Mouse (Mus musculus): ENCODE measurements around the gene Eif5a.
A peak's percentile ranks its signal among the peaks of the same experiment; 100 is the strongest.
"Not testable (repeated sequence)": the region's sequence is repeated elsewhere in the genome, so short reads cannot be mapped to it uniquely, and the experiment has no call there.

Gene Eif5a

DNA sequence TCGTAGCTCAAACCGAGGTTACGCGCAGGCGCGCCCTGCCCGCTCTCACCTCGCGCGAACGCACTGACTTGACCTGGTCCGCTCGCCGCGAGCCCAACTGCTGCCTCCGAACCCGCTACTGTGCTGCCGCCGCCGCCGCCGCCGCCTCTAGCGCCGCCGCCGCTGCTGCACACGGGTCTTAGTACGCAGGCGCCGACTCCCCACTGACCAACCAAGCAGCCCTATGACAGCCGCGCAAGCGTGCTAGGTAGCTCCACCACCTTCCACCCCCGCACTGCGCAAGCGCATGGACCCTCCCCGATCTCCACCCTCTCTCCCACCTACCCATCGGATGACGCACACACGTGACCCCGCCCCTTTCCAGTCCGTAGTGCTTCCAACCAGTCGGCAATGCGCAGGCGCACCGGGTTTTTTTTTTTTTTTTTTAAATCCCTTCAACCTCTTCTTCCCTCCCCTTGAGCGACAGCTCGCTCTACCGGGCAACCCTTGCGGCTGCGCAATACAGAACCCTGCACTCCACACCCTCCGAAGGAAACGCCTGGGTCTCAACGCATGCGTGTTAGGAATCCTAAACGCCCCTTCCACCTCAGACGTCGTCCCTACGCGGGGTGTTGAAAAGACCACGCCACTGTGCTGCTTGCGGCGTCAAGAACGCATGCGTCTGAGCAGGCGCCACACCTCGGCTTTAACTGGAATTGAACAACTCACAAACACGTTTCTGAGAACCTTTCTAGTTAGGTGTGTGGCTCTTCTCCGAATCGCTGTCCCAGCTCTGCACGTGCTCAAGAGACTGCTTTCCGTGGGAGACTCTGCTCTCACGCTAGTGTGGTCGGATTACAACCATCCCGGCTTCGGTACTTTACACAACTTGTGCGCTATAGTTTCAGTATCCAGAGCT, at the start of gene Eif5a:
Gene Eif5a, minus strand, starts transcription at position 845 of the 898 bp plus-strand sequence.
- DNase-seq, result peak; percentile 100

DNA sequence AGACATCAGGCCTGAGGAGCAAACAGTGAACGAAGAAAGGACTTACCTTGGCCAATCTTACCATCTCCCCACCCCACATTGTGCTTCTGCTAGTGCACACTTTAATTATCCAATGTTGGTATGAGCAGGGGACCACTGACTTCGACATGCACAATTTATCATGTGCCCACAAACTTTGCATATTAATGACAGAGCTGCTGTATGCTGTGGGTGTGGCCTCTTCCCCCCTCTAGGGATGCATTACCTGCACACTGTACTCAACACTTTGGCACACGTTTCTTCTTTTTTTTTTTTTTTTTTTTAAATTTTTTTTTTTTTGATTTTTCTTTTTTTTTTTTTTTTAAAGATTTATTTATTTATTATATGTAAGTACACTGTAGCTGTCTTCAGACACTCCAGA, 49.0 kb upstream of the Eif5a start:
- DNase-seq, result peak; percentile 23 to 37

DNA sequence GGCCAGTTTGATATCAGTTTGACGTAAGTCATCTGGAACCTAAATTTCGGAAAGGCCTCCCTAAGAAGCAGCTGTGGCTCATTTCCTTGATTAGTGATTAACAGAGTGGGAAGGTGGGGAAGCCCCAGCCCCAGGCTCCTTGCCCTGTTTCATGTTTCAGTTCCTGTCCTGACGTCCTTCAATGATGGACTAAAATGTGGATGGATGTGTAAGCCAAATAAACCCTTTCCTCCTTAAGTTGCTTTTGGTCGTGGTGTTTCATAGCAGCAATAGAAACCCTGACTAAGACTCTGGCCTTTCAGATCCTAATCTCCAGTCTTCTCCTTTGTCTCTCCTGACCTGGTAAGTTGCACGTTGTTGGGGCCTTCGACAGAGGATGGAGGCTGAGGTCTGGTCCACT, 48.5 kb upstream of the Eif5a start:
- DNase-seq, result no peak

DNA sequence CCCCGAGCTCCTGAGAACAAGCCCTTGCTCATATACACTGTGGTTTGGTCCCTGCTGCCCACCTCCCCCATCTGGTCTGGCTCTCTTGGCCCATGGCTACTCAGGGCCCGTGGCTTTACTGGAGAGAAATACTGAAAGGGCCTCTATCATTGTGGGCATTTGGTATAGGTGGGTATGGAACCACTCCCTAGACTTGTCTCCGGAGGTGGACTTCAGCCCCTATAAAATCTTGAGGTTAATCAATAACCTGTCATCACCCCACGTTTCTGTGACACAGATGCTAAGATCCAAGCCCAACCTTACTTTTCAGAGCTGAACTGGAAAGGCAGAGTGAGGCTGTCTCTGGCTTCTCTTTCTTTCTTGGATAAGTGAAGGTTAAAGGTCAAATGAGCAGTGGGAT, 47.0 kb upstream of the Eif5a start:
- DNase-seq, result no peak

DNA sequence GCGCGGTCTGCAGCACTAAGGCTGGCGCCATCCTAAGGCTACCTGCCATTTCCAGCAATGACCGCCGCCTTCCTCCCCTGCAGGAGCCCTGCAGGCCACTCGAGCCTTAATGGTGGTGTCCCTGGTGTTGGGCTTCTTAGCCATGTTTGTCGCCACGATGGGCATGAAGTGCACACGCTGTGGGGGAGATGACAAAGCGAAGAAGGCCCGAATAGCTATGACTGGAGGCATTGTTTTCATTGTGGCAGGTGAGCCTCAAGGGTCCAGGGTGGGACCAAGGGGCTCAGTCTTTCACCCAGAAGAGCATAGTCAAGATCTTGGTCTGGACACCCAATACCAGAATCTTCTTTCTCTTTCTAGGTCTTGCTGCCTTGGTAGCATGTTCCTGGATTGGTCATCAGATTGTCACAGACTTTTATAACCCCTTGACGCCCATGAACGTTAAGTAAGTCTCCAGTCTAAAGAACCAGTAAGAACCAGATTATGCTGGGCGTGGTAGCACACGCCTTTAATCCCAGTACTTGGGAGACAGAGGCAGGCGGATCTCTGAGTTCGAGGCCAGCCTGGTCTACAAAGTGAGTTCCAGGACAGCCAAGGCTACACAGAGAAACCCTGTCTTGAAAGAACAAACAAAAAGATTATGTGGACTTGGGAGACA, 45.2 kb upstream of the Eif5a start:
- DNase-seq, result no peak

DNA sequence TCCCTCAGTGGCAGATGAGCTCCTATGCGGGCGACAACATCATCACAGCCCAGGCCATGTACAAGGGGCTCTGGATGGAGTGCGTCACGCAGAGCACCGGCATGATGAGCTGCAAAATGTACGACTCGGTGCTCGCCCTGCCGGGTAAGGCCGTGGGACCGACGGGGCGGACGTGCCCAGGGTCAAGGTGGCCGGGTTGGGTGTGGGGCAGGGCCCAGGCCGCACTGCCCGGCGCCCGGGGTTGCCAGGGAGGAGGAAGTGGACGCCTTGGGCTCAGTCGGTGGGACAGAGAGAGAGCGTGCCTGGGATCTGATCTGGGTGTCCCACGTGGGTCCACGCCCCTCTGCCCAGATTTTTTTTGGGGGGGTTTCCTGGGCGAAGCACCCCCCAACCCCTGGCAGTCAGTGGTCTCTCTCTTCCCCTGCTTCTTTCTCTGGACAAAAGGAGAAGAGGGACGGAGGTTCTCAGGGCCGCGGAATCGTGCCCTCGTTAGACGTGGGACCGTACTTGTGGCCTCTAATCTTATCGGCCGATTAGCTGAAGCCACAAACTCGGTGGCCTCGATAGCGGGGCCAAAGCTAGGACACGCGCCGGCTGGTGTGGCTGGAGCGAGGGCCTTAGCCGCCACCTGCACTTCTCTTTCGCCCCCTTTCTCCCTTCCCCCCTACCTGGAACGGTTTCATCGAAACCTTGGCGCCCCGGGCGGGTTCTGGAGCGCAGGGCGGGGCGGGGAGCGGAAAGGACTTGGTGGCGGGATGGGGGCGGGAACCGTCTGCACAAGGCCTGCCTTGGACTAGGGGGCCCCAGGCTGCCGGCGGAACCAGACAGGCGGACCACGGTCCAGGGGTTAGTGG, 44.5 kb upstream of the Eif5a start:
- DNase-seq, result peak; percentile 25 to 27

DNA sequence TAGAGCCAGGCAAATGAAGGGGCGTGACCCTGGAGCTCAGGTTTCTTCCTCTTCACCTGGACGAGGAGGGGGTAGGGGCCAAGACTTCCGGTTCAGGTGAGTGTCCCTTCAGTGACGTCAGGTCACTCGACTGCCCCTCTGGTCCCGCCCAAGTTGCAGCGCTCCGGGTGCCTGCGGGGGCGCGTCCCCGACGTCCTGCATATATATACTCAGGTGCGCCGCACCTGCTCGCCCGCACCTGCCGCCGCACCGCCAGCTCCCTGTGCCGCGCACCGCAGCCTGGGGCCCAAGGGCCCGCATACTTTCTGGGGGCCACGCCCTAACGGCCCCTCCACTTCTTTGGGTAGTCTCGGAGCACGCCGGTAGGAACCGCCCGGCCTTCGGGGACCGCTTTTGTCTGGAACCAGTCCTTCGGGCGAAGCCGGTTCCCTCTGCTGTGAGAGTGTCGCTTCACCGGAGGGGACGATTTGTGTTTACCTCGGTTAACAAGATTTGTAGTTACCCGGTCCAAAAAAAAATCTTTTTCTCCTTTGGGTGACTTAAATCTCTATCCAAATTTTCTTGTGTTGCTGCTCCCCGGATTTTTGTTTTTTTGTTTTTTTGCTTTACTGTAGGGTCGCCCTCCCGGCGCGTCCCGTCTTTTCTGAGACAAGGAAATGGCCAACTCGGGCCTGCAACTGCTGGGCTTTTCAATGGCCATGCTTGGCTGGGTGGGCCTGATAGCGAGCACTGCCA, 43.7 kb upstream of the Eif5a start:
- DNase-seq, result peak in 1 of 2 experiments; percentile 32

DNA sequence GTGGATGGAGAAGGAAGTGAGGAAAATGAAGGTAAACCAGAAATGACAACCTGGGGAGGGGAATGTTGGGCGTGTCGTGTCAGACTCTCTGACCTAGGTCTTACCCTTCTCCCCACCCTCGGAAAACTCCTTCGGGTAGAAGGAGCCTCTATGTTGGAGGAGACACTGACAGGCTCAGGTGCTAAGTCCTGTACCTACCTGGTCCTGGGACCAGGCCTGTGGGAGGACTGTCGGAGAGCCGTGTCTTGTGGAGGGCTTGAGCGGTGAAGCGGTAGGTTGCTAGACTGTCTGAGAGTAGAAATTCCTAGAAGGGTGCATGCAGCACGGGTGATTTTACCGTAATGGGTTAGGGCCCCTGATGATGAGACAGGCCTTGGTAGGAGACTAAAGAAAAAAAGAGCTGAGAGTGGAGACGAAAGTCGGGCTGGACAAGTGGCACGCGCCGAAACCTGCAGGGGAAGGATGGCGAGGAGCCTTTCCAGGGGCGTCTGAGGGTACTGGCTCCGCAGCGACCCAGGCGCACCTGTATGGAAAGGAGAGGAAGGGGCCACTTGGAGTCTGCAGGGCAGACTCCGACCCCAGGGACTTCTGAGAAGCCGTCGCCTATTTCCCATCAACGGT, 43.0 kb upstream of the Eif5a start, which contains the start of gene Cldn7:
Gene Cldn7, plus strand, starts transcription at position 130 of the 621 bp plus-strand sequence.
- DNase-seq, result no peak

DNA sequence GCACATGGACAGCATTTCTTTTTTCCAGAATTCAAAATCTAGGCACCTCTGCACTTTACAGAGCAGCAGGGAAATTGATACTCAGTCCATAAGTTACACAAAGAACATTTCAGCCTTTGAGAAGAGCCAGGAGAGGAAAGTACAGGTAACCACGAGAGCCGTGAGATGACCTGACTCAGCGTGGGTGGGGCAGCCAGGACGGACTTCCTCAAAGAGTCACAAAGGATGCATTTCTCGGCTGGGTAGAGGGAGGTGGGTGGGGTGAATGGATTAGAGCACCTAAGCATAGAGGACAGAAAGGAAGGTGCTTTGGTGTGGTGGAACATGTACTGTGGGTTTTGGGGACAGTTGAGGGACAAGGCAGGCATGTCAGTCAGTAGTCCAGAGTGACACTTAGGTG, 40.1 kb upstream of the Eif5a start:
- DNase-seq, result peak; percentile 24 to 45

DNA sequence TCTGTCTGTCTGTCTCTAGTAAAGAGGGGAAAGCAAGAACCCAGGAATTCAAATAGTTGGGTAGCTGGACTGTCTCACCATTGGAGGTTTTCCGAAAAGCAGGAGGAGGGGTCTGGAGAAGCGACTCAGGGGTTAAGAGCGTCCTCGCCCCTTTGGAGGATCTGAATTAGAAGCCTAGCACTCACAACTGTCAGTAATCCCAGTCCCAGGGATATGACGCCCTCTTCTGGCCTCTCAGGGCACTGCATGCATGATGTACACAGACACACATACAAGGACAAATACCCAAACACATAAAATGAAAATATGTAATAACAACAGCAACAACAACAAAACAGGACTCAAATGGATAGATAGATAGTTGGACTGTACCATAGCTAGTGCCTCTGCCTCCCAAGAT, 38.9 kb upstream of the Eif5a start:
- peak; percentile 40 to 51 for DNase-seq

DNA sequence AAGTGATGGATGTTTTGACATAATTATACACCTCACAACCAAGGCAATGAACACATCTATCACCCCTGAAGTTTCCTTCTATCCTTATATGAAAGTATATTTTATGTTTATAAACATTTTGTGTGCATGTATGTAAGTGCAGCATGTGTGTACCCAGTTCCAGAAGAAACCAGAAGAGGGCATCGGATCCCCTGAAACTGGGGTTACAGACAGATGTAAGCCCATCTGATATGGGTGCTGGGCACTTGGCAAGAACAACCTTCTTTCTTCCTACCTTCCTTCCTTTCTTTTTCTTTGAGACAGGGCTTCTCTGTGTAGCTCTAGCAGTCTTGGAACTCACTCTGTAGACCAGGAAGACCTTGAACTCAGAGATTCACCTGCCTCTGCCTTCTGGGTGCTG, 34.5 kb upstream of the Eif5a start:
- peak in 1 of 2 experiments; percentile 26 for DNase-seq

DNA sequence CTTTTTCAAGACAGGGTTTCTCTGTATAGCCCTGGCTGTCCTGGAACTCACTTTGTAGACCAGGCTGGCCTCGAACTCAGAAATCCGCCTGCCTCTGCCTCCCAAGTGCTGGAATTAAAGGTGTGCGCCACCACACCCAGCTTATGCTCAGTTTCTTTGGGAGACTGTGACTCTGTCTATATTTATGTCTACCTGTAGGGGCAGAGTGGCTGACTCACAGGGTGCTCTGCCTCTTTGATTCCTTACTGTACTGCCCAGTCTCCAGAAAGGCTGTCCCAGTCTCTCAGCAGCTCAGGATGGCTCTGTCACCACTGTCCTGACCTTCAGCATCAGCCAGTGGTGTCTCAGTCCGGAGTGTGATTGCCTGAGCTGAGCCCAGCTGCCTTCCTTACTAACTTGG, 33.9 kb upstream of the Eif5a start:
- not testable (repeated sequence) for DNase-seq

DNA sequence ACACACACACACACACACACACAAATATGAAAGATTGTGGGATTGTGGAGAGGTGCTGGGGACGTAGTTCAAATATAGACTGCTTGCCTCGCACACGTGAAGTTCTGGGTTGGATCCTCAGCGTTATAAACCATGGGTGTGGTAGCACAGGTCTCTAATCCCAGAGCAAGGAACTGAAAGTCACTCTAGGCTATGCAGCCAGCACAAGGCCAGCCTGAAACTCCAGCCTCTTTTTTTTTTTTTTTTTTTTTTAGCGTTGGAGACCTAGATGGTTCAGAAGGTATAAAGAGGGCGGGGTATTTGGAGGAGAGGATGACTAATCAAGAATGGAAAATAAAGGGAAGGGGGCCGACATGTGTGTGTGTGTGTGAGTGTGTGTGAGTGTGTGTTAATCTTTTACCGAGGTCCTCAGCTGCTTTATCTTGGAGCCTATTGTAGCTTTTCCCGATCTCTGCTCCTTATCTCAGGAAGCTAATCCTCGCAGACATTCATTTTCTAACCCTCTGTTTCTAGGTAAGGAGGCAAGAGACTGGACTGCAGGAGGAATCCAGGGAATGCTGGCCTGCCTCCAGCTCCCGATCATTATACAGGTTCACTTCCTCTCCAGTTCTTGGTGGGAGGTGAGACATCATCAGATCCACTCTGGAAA, 31.6 kb upstream of the Eif5a start:
- no peak for DNase-seq

DNA sequence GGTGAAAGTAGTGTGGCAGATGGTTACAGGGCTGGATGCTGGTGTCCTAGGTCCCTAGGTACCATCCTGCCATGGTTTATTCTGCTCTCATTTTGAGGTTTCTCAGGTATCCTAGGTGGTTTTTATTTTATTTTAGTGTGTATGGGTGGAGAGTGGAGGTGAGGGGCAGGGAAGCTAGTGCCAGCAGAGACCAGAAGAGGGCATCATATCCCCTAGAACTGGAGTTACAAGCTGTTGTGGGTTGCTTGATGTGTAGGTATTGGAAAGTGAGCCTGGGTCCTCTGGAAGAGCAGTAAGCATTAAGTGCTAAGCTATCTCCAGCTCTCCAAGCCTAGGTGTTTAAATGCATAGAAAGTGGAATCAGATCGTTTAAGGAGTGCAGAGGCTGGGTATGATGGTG, 30.5 kb upstream of the Eif5a start:
- DNase-seq, result no peak

DNA sequence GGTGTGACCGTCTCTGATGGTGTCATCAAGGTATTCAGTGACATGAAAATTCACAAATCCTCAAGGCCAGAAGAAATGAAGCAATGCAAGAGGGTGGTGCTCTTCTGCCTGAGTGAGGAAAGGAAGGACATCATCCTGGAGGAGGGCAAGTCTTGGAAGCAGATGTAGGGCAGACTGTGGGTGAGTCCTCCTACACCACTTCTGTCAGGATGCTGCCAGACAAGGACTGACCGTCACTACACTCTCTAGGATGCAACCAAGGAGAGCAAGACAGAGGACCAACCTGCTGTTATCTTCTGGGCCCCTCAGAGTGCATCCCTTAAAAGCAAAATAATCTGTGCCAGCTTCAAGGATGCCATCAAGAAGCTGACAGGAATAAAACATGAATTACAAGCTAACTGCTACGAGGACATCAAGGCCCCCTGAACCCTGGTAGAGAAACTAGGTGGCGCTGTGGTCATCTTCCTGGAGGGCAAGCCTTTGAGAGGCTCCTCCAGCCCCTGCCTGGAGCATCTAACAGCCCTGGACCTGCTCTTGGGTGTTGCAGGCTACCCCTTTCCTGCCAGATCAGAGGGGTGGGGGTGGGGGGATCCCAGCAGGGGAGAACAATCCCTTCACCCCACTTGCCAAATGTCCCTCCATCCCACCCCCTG, 29.2 kb upstream of the Eif5a start:
- DNase-seq, result peak; percentile 42 to 44

DNA sequence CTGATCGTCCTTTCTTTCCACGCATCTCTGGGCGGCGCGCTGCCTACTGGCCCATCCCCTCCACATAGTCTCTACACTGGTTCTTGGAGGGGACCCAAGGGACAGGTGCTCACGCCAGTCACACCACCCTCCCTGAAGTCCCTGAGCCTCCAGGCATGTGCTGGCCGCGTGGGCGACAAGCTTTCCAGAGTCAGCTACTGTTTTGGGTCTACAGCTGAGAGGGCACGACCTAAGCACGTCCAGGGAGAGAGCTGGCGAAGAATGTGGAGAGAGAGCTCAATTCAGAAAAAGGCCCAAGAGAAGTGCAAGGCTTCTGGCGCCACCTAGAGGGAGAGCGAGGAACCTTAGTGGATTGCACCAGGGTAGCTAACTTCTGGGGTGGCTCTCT, 27.0 kb upstream of the Eif5a start:
- DNase-seq, result peak; percentile 92 to 93

DNA sequence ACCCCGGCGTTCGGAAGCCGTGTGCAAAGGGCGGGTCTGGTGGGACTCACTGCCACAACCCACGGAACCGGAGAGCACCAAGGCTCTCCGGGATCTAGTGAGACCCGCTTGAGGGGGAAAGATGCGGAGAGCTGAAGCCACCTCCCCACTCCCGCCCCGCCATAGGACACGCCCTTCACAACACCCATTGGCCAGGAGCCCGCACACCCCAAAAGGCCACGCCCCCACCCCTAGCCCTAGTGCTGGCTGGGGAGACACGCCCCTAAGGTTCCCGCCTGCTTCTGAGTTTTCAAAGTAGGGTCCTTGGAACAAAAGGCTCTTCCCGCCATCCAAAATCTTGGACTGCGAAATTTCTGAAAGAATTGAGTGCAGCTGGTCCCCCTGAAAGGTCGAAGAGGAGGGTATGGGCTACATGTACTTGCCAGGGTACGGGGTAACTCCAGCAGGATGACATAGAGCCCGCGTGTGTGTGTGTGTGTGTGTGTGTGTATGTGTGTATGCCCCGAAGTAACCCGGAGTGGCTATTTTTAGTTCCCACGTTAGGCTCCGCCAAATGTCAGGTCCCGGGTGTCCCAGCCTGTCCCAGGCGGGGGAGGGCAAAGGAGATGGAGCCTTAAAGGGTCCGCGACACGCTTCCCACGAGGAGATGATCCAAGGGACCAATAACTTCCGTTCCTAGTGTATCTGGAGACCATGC, 26.5 kb upstream of the Eif5a start, which contains the start of gene Slc2a4:
Gene Slc2a4, minus strand, starts transcription at position 123 of the 697 bp plus-strand sequence.
- DNase-seq, result peak; percentile 87 to 90

DNA sequence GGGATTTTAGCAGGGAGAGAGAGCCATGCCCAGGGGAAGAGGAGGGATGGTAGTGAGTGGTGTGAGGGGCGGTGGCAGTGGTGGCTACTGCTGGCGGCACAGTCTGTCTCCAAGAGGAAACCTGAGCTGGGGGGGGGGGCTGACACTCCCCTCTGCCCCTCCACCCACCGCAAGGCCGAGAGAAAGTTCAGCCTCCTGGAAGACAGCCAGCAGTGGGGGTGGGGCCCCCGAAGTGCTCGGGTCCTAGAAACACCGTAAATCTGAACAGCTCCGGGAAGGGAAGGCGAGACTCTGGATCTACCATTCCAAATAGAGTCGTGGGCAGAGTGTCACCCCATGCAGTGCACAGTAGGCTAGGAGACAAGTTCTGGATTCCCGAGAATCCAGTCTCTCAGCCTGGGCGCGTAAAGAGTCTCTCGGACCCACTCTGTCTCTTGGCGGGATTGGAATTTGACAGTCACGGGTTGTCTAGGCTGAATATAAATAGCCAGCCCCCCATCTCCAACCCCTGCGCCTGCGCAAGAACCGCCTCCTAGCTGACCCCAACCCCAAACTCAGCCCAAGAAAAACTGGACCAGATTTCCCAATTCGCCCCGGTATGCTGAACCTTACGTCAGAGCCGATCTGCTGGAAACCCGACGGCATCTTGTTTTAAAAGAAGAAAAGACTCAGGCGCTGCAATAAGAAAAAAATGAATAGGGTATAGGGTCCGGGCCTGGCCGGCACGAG, 25.7 kb upstream of the Eif5a start:
- no peak for DNase-seq

All from B cell, adult 2 months (primary cell).